Mouse (Mus musculus): Measurements from ENCODE around the gene Syt2. TPM values are rescaled to one million over a fixed set of nuclear protein-coding genes. Genes with fewer than 3 reads are reported as not detected.

Gene Syt2
- total and polyA plus RNA-seq, 2 experiments from 2014 or later, result 6.2 to 19.0 TPM

DNA sequence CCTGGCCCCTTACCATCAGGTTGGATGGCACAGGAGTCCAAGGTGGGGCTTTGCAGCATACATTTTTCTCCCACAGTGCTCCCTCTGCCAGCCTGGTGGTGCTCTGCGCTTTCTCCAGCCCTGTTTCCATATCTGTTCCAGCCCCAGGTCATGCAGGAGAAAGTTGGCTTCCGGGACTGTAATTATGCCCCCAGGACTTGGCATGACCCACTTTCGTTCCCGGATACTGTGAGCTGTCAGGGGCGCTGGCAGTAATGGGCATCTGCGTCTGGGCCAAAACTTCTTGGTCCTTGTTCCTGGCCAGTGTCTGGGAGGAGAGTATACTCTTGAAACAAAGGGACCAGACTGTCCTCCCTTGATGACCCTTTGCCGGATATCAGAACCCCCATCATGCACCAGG is 76.4 kb downstream of the Syt2 start:
- Histone ChIP-seq H3K36me3 (ENCODE audit: insufficient read depth, low read length) (no peaks in the 10 kb centered on the region), H3K4me1 (ENCODE audit: insufficient read depth, low read length) (no peaks in the 10 kb centered on the region), H3K9ac (replicated peaks; ENCODE audit: low read length, poor library complexity, severe bottlenecking) (no peak overlapping the region), H3K4me2 (ENCODE audit: low read depth, low read length, poor library complexity, severe bottlenecking) (no peak overlapping the region), H3K27me3 (ENCODE audit: insufficient read depth, low read length) (no peaks in the 10 kb centered on the region), H3K27ac (ENCODE audit: low read depth, low read length) (no peak overlapping the region), H3K9me3 (ENCODE audit: low read length) (no peaks in the 10 kb centered on the region), H3K4me3 (ENCODE audit: low read depth, low read length) (no peak overlapping the region)
- DNase-seq (ENCODE audit: low spot score), result no peak
- TF ChIP-seq CTCF (IDR thresholded peaks at IDR 0.05), result no peak
- ATAC-seq (ENCODE audit: low FRiP score), result no peak
- WGBS, result 79% methylated on average over 7 of the region's 7 CpGs

GRCm38 (mm10) chr1:134725276-134725675 is 78.8 kb downstream of the Syt2 start:
- no peak overlapping the region for H3K4me2 ChIP-seq (ENCODE audit: low read depth, low read length, poor library complexity, severe bottlenecking)
- no peaks in the 10 kb centered on the region for H3K9me3 ChIP-seq (ENCODE audit: low read length)
- H3K9ac ChIP-seq (replicated peaks; ENCODE audit: low read length, poor library complexity, severe bottlenecking), result no peak overlapping the region
- no peaks in the 10 kb centered on the region for H3K4me1 ChIP-seq (ENCODE audit: insufficient read depth, low read length)
- no peak for ATAC-seq (ENCODE audit: low FRiP score)
- WGBS, result 54% methylated on average over 5 of the region's 5 CpGs
- no peaks in the 10 kb centered on the region for H3K36me3 ChIP-seq (ENCODE audit: insufficient read depth, low read length)
- no peak overlapping the region for H3K27ac ChIP-seq (ENCODE audit: low read depth, low read length)
- H3K4me3 ChIP-seq (ENCODE audit: low read depth, low read length), result no peak overlapping the region
- peak; percentile 65 for TF ChIP-seq CTCF (IDR thresholded peaks at IDR 0.05)
- no peaks in the 10 kb centered on the region for H3K27me3 ChIP-seq (ENCODE audit: insufficient read depth, low read length)
- peak; percentile 55 for DNase-seq (ENCODE audit: low spot score)

DNA sequence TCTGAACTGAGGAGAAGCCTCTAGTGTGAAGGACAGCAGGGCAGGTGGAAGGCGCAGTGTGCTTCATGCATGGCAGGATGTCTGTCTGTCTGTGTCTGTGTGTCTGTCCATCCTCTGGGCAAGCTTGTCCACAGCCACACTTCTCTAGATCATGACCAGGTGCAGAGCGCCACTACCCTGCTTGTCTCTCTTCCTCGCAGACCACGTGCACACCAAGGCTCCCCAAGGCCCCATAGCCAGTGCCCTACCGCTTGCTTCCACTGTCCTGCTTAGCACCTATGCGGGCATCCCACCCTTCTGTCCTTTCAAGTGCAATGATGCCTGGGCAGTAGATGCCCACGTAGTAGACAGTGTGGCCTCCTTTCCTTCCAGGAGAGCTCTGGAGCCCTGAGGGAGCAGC is 80.0 kb downstream of the Syt2 start:
- Histone ChIP-seq H3K4me3 (ENCODE audit: low read depth, low read length) (no peak overlapping the region), H3K36me3 (ENCODE audit: insufficient read depth, low read length) (no peaks in the 10 kb centered on the region), H3K27me3 (ENCODE audit: insufficient read depth, low read length) (no peaks in the 10 kb centered on the region), H3K4me1 (ENCODE audit: insufficient read depth, low read length) (no peaks in the 10 kb centered on the region), H3K9ac (replicated peaks; ENCODE audit: low read length, poor library complexity, severe bottlenecking) (no peak overlapping the region), H3K4me2 (ENCODE audit: low read depth, low read length, poor library complexity, severe bottlenecking) (no peak overlapping the region), H3K9me3 (ENCODE audit: low read length) (no peaks in the 10 kb centered on the region), H3K27ac (ENCODE audit: low read depth, low read length) (no peak overlapping the region)
- TF ChIP-seq CTCF (IDR thresholded peaks at IDR 0.05), result no peak
- DNase-seq (ENCODE audit: low spot score) (no peak), ATAC-seq (ENCODE audit: low FRiP score) (no peak)
- WGBS, result 95% methylated on average over 7 of the region's 7 CpGs

- Histone ChIP-seq H3K4me1 (ENCODE audit: insufficient read depth, low read length) (no peaks in the 10 kb centered on the region), H3K4me3 (ENCODE audit: low read depth, low read length) (no peak overlapping the region), H3K9me3 (ENCODE audit: low read length) (no peaks in the 10 kb centered on the region), H3K9ac (replicated peaks; ENCODE audit: low read length, poor library complexity, severe bottlenecking) (no peak overlapping the region), H3K27ac (ENCODE audit: low read depth, low read length) (no peak overlapping the region), H3K36me3 (ENCODE audit: insufficient read depth, low read length) (no peaks in the 10 kb centered on the region), H3K27me3 (ENCODE audit: insufficient read depth, low read length) (no peaks in the 10 kb centered on the region), H3K4me2 (ENCODE audit: low read depth, low read length, poor library complexity, severe bottlenecking) (no peak overlapping the region)
- no peak for ATAC-seq (ENCODE audit: low FRiP score)
- 72% methylated on average over 8 of the region's 8 CpGs for WGBS
- no peak for TF ChIP-seq CTCF (IDR thresholded peaks at IDR 0.05)
- no peak for DNase-seq (ENCODE audit: low spot score)
Observed at GRCm38 (mm10) chr1:134727256-134727655, 80.8 kb downstream of the Syt2 start.

DNA sequence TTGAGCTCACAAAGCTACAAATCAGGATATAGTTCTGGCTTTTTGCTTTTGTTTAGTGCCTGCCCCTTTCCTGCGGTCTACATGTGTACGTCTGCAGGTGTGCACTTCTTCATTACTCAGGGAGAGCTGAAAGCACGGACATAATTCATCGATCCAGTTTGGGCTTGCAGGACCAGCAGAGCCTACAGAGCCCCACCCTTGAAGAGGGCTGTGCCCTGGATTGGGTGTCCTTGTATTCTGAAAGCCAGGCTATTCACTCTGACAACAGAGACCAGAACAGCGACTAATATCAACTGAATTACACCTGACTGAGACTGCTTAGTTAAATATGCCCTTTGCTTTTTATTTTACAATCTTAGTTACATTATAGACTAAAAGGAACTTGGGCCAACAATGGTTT is 87.2 kb downstream of the Syt2 start:
- no peak for ATAC-seq (ENCODE audit: low FRiP score)
- H3K4me2 ChIP-seq (ENCODE audit: low read depth, low read length, poor library complexity, severe bottlenecking), result no peak overlapping the region
- no peak overlapping the region for H3K9ac ChIP-seq (replicated peaks; ENCODE audit: low read length, poor library complexity, severe bottlenecking)
- H3K36me3 ChIP-seq (ENCODE audit: insufficient read depth, low read length), result no peaks in the 10 kb centered on the region
- no peak for TF ChIP-seq CTCF (IDR thresholded peaks at IDR 0.05)
- DNase-seq (ENCODE audit: low spot score), result no peak
- H3K9me3 ChIP-seq (ENCODE audit: low read length), result no peaks in the 10 kb centered on the region
- no peaks in the 10 kb centered on the region for H3K4me1 ChIP-seq (ENCODE audit: insufficient read depth, low read length)
- H3K27me3 ChIP-seq (ENCODE audit: insufficient read depth, low read length), result no peaks in the 10 kb centered on the region
- H3K27ac ChIP-seq (ENCODE audit: low read depth, low read length), result no peak overlapping the region
- no peak overlapping the region for H3K4me3 ChIP-seq (ENCODE audit: low read depth, low read length)
- 81% methylated on average over 5 of the region's 5 CpGs for WGBS

GRCm38 (mm10) chr1:134737463-134737862 is 91.0 kb downstream of the Syt2 start:
- ATAC-seq (ENCODE audit: low FRiP score), result no peak
- 85% methylated on average over 9 of the region's 9 CpGs for WGBS

More at GRCm38 (mm10) chr1:134737463-134737862, 91.0 kb downstream of the Syt2 start:
- Histone ChIP-seq H3K4me1 (ENCODE audit: insufficient read depth, low read length) (no peaks in the 10 kb centered on the region), H3K9me3 (ENCODE audit: low read length) (no peaks in the 10 kb centered on the region), H3K9ac (replicated peaks; ENCODE audit: low read length, poor library complexity, severe bottlenecking) (no peak overlapping the region), H3K4me3 (ENCODE audit: low read depth, low read length) (no peak overlapping the region), H3K36me3 (ENCODE audit: insufficient read depth, low read length) (no peaks in the 10 kb centered on the region), H3K27ac (ENCODE audit: low read depth, low read length) (no peak overlapping the region), H3K4me2 (ENCODE audit: low read depth, low read length, poor library complexity, severe bottlenecking) (no peak overlapping the region), H3K27me3 (ENCODE audit: insufficient read depth, low read length) (no peaks in the 10 kb centered on the region)
- no peak for DNase-seq (ENCODE audit: low spot score)
- no peak for TF ChIP-seq CTCF (IDR thresholded peaks at IDR 0.05)

Data from midbrain, postnatal 0 days (tissue).